Mouse (Mus musculus) urinary bladder, adult 18-20 months (tissue): ENCODE measurements at regions not wholly inside any gene's neighbourhood (a gene's known extent, or its start where the extent isn't known, plus 50 kb on each side); places are given as distances from the start of the nearest gene placed in this dataset.

Experiments used
- DNase-seq, 2 experiments: peaks; one replicate each; pipeline ENCODE4 v3.0.0; 2022; ENCODE audit warnings: low spot score in 2 of 2, mixed read lengths in 2 of 2

DNA sequence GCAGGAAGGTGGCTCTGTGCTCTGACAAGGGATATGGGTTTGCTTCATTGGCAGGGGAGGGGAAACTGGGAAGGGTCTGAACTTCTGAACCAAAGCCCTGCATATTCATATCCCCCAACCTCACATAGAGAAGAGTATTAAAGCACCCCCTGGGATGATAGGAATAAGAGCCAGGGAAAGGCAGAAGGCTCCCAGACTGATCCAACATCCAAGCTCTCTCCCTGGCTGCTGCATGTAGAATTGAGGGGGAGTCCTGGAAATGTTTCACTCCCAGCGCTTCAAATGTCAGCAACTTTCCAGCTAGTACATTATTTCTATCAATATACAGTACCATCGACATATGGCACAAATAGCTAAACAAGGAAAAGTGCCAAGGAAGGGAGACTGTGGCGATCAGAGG is 51.1 kb upstream of the Prickle1 start:
- DNase-seq: no peak

DNA sequence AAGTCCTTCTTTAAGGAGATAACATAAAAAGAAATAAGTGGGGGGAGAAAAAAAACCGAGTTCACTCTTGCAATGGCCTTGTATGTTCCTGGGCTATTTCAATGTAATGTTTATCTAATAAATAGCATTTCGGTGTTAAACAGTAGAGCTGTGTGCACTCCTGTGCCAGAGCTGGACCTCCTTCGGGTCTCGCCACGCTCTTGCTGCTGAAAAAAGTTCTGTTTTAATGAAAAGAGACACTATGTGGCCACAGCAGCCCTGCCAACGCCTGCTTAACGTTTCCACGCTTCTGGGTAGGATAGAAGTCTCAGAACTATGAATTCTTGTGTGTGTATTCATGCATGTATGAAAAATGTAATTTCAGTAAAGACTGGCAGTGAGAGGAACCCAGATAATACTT is 50.3 kb upstream of the Prickle1 start:
- no peak for DNase-seq
